Mouse (Mus musculus): ENCODE measurements around the gene Hspb2. TPM values are rescaled to one million over a fixed set of nuclear protein-coding genes. Genes with fewer than 3 reads are reported as not detected.

Gene Hspb2
- polyA plus RNA-seq, 1 experiment from 2014 or later, result 0.48 TPM

DNA sequence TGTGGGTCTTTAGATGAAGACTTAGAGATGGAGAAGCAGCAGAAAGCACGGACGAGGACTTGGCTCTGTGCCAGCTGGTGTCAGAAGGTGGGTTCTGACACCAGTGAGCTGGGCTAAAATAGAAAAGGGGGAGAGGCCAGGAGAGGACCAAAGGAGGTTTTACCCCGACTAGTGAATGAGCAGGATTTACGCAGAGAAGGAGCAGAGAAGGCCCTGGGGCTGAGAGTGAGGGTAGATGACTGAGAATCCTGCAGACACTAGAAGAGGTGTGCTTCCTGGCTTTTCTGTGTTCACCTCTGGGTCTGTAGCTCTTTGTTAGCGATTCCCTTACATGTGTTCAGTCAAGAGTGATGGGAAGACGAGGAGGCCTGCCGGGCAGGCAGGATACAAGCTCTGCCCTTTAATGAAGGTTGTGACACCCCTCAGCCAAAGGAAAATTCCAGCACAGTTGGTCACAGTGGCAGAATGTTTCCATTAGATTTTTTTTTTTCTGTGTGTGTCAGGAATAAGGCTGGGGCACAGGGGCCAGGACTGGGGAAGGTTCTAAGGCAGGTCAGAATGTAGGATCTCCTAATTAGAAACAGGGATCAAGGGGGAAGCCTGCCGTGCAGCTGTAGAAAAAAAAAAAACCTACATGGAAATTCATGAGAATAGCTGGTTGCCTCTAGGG is 26.1 kb downstream of the Hspb2 start:
- peak overlapping the region; percentile 82 for H3K4me2 ChIP-seq
- H3K27ac ChIP-seq (ENCODE audit: low read depth, low read length), result peak overlapping the region; percentile 62
- H3K9ac ChIP-seq (ENCODE audit: low read length), result peak overlapping the region; percentile 34; the same call in 1 of the 2 replicates
- no peaks in the 10 kb centered on the region for H3K9me3 ChIP-seq (ENCODE audit: control insufficient read depth, low read length)
- H3K27me3 ChIP-seq (ENCODE audit: control insufficient read depth, insufficient read depth, low read length), result no peaks in the 10 kb centered on the region
- ATAC-seq (ENCODE audit: low FRiP score) (no peak), DNase-seq (ENCODE audit: low spot score, missing footprints) (no peak)
- H3K36me3 ChIP-seq (ENCODE audit: control insufficient read depth, insufficient read depth, low read length), result no peaks in the 10 kb centered on the region
- peak overlapping the region; percentile 54 for H3K4me3 ChIP-seq (ENCODE audit: low read depth, low read length)
- 48% methylated on average over 8 of the region's 8 CpGs for WGBS
- peaks cover 23% of the 10 kb centered on the region for H3K4me1 ChIP-seq (ENCODE audit: control insufficient read depth, insufficient read depth, low read length)

DNA sequence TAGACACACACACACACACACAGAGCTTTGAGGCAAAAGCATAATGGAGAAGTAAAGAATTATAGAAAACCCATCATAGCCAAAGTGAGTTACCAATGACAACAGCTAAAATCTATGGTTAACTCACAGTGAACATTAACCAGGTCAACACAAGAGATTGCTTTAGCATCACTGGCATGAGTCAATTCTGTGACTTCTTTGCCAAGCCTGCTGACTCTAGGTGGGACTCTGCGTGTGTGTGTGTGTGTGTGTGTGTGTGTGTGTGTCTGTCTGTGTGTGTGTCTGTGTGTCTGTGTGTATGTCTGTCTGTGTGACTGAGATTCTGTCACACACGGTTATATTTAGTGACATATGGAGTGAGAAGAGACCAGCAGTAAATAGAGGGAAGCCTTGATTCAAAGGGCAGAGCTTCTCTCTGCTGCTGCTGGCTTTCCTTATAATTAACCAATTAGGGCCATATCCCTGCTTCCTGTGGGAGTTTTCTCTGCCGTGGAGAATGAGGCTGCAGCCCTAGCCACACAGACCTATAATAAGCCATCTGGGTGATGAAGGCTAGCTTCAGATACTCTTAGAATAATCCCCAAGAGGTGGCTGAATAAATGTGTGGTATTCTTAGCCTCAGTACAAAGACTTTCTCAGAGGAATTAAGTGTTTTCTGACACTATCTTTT is 27.4 kb downstream of the Hspb2 start:
- H3K4me1 ChIP-seq (ENCODE audit: control insufficient read depth, insufficient read depth, low read length), result peaks cover 24% of the 10 kb centered on the region
- ATAC-seq (ENCODE audit: low FRiP score) (no peak), DNase-seq (ENCODE audit: low spot score, missing footprints) (no peak)
- H3K4me3 ChIP-seq (ENCODE audit: low read depth, low read length), result no peak overlapping the region
- no peak overlapping the region for H3K4me2 ChIP-seq
- no peaks in the 10 kb centered on the region for H3K9me3 ChIP-seq (ENCODE audit: control insufficient read depth, low read length)
- 58% methylated on average over 3 of the region's 3 CpGs for WGBS
- no peak overlapping the region for H3K27ac ChIP-seq (ENCODE audit: low read depth, low read length)
- H3K27me3 ChIP-seq (ENCODE audit: control insufficient read depth, insufficient read depth, low read length), result no peaks in the 10 kb centered on the region
- H3K9ac ChIP-seq (ENCODE audit: low read length), result no peak overlapping the region
- H3K36me3 ChIP-seq (ENCODE audit: control insufficient read depth, insufficient read depth, low read length), result no peaks in the 10 kb centered on the region

DNA sequence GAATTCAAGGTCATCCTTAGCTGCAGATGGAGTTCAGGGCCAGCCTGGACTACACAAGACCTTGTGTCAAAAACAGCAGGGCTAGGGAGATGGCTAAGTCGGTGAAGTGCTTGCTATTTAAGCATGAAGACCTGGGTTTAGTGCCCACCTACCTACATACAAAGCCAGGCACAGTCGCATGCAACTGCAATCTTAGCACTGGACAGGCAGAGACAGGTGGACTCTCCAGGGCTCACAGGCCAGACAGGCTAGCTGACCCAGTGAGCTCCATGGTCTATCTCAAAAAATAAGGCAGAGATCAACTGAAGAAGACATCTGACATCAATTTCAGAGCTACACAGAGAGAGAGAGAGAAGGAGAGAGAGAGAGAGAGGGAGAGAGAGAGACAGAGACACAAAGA is 28.0 kb downstream of the Hspb2 start:
- Histone ChIP-seq H3K36me3 (ENCODE audit: control insufficient read depth, insufficient read depth, low read length) (no peaks in the 10 kb centered on the region), H3K9ac (ENCODE audit: low read length) (no peak overlapping the region), H3K4me2 (no peak overlapping the region), H3K27me3 (ENCODE audit: control insufficient read depth, insufficient read depth, low read length) (no peaks in the 10 kb centered on the region), H3K4me1 (ENCODE audit: control insufficient read depth, insufficient read depth, low read length) (peaks cover 24% of the 10 kb centered on the region), H3K9me3 (ENCODE audit: control insufficient read depth, low read length) (no peaks in the 10 kb centered on the region), H3K27ac (ENCODE audit: low read depth, low read length) (no peak overlapping the region), H3K4me3 (ENCODE audit: low read depth, low read length) (no peak overlapping the region)
- no peak for ATAC-seq (ENCODE audit: low FRiP score)
- DNase-seq (ENCODE audit: low spot score, missing footprints), result no peak
- 92% methylated on average over 2 of the region's 2 CpGs for WGBS

DNA sequence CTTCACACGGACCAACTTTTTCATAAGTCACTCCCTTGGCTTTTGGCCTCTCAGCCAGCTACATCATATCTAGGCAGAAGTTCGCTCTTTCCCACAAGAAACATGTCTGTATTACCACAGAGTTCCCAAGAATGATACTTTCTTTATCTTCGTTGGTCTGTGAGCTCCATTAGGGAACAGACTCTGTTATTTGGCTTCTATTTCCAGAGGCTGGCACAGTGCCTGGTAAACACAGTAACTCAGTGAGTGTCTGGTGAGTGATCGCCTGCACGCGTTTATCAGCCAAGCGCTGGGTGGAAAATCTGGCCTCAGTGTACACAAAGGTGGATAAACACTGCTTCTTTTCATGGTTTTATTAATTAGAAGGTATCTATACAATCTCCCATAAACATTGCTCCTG is 28.7 kb downstream of the Hspb2 start:
- WGBS, result 86% methylated on average over 7 of the region's 7 CpGs
- peaks cover 23% of the 10 kb centered on the region for H3K4me1 ChIP-seq (ENCODE audit: control insufficient read depth, insufficient read depth, low read length)
- no peak overlapping the region for H3K4me3 ChIP-seq (ENCODE audit: low read depth, low read length)
- ATAC-seq (ENCODE audit: low FRiP score), result no peak
- no peak overlapping the region for H3K27ac ChIP-seq (ENCODE audit: low read depth, low read length)
- H3K9me3 ChIP-seq (ENCODE audit: control insufficient read depth, low read length), result no peaks in the 10 kb centered on the region
- no peaks in the 10 kb centered on the region for H3K27me3 ChIP-seq (ENCODE audit: control insufficient read depth, insufficient read depth, low read length)
- H3K36me3 ChIP-seq (ENCODE audit: control insufficient read depth, insufficient read depth, low read length), result no peaks in the 10 kb centered on the region
- H3K9ac ChIP-seq (ENCODE audit: low read length), result no peak overlapping the region
- DNase-seq (ENCODE audit: low spot score, missing footprints), result no peak
- H3K4me2 ChIP-seq, result no peak overlapping the region

DNA sequence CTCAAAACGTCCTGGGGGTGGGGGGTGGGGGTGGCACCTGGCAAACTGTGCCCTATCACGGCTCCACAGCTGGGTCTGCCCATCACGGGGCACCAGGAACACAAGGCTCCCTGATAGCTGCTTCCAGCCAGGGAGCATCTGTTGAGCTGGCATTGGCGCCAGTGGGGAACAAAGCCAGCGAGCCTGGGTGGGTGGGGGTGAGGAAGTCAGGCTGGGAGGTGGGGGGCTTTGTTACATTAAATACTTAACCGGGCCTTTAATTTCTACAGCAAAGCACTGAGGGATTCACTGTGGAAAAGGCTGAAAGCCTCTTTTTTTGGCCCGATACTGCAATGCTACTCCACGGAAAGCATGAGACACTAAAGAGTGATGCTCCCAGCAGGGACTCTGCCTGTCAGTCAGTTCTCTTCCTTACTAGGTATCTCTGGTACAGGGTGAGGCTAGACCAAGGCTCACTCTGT is 29.7 kb downstream of the Hspb2 start:
- no peak overlapping the region for H3K9ac ChIP-seq (ENCODE audit: low read length)
- H3K4me3 ChIP-seq (ENCODE audit: low read depth, low read length), result no peak overlapping the region
- no peaks in the 10 kb centered on the region for H3K36me3 ChIP-seq (ENCODE audit: control insufficient read depth, insufficient read depth, low read length)
- 59% methylated on average over 8 of the region's 8 CpGs for WGBS
- H3K27ac ChIP-seq (ENCODE audit: low read depth, low read length), result no peak overlapping the region
- H3K4me2 ChIP-seq, result no peak overlapping the region
- H3K4me1 ChIP-seq (ENCODE audit: control insufficient read depth, insufficient read depth, low read length), result peaks cover 20% of the 10 kb centered on the region
- ATAC-seq (ENCODE audit: low FRiP score) (no peak), DNase-seq (ENCODE audit: low spot score, missing footprints) (no peak)
- no peaks in the 10 kb centered on the region for H3K9me3 ChIP-seq (ENCODE audit: control insufficient read depth, low read length)
- no peaks in the 10 kb centered on the region for H3K27me3 ChIP-seq (ENCODE audit: control insufficient read depth, insufficient read depth, low read length)

DNA sequence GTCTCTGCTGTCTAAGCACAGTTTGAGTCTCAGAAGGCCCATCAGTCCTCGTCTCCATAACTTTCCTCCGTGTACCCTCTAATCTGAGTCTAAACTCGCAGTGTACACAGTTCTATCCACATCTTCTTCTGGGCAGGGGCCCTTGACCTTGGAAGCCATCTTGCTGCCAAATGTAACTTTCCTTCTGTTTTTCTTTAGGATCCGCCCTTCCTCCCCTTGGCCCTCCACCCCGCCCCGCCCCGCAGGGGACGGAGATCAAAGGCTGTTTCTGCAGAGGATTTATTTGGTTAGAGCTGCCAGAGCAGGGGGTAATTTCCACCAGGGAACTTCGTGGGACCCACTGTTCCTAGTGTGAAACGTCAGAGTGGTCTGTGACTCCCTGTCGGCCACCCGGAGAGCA is 31.1 kb downstream of the Hspb2 start:
- Histone ChIP-seq H3K36me3 (ENCODE audit: control insufficient read depth, insufficient read depth, low read length) (no peaks in the 10 kb centered on the region), H3K27me3 (ENCODE audit: control insufficient read depth, insufficient read depth, low read length) (no peaks in the 10 kb centered on the region), H3K4me2 (no peak overlapping the region), H3K9ac (ENCODE audit: low read length) (no peak overlapping the region; the same call in 1 of the 2 replicates), H3K4me3 (ENCODE audit: low read depth, low read length) (no peak overlapping the region), H3K4me1 (ENCODE audit: control insufficient read depth, insufficient read depth, low read length) (peaks cover 10% of the 10 kb centered on the region; the same call in 1 of the 2 replicates), H3K9me3 (ENCODE audit: control insufficient read depth, low read length) (no peaks in the 10 kb centered on the region), H3K27ac (ENCODE audit: low read depth, low read length) (no peak overlapping the region)
- ATAC-seq (ENCODE audit: low FRiP score), result no peak
- no peak for DNase-seq (ENCODE audit: low spot score, missing footprints)
- WGBS, result 37% methylated on average over 12 of the region's 12 CpGs

DNA sequence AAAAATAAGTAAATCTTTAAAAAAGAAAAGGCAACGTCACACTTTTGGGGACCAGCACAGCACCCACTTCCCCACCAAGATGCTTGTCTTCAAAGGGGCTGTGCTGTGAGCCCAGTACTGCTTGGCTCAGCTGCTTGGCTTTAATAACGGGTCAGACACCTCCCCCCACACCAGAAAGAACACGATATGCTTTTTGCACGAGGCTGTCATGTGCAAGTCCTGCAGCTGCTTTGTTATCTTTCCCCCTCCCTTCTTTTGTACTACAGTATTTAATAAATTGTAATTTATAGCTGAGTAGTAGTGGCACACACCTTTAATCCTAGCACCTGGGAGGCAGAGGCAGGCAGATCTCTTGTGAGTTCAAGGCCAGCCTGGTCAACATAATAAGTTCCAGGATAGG is 33.3 kb downstream of the Hspb2 start:
- Histone ChIP-seq H3K36me3 (ENCODE audit: control insufficient read depth, insufficient read depth, low read length) (no peaks in the 10 kb centered on the region), H3K4me3 (ENCODE audit: low read depth, low read length) (no peak overlapping the region), H3K9me3 (ENCODE audit: control insufficient read depth, low read length) (no peaks in the 10 kb centered on the region), H3K4me2 (no peak overlapping the region), H3K9ac (ENCODE audit: low read length) (no peak overlapping the region), H3K27me3 (ENCODE audit: control insufficient read depth, insufficient read depth, low read length) (no peaks in the 10 kb centered on the region), H3K4me1 (ENCODE audit: control insufficient read depth, insufficient read depth, low read length) (0 out of 2 replicates have a peak, but pooled peaks cover 3% of the 10 kb centered on the region), H3K27ac (ENCODE audit: low read depth, low read length) (no peak overlapping the region)
- ATAC-seq (ENCODE audit: low FRiP score), result no peak
- no peak for DNase-seq (ENCODE audit: low spot score, missing footprints)
- 87% methylated on average over 4 of the region's 4 CpGs for WGBS

DNA sequence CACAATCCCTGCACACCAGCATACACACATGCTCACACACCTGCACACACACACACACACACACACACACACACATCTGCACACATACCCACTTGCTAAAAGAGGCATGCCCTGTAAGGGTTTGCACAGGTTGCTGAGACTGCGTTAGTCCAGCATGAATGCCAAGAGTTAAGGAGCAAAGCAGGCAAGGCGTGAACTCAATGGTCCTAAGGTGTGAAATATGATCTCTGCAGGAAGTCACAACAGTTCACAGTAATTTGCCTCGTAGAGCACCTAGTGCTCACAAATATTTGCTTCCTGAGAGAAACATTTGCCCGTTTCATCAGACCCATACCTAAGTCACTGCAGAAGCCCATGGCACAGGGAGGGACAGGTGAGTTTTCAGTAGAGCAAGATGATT is 38.0 kb downstream of the Hspb2 start:
- Histone ChIP-seq H3K27ac (ENCODE audit: low read depth, low read length) (no peak overlapping the region), H3K9me3 (ENCODE audit: control insufficient read depth, low read length) (no peaks in the 10 kb centered on the region), H3K36me3 (ENCODE audit: control insufficient read depth, insufficient read depth, low read length) (no peaks in the 10 kb centered on the region), H3K9ac (ENCODE audit: low read length) (no peak overlapping the region), H3K4me1 (ENCODE audit: control insufficient read depth, insufficient read depth, low read length) (no peaks in the 10 kb centered on the region), H3K27me3 (ENCODE audit: control insufficient read depth, insufficient read depth, low read length) (no peaks in the 10 kb centered on the region), H3K4me2 (no peak overlapping the region), H3K4me3 (ENCODE audit: low read depth, low read length) (no peak overlapping the region)
- no peak for DNase-seq (ENCODE audit: low spot score, missing footprints)
- WGBS, result 71% methylated on average over 4 of the region's 4 CpGs
- ATAC-seq (ENCODE audit: low FRiP score), result no peak

DNA sequence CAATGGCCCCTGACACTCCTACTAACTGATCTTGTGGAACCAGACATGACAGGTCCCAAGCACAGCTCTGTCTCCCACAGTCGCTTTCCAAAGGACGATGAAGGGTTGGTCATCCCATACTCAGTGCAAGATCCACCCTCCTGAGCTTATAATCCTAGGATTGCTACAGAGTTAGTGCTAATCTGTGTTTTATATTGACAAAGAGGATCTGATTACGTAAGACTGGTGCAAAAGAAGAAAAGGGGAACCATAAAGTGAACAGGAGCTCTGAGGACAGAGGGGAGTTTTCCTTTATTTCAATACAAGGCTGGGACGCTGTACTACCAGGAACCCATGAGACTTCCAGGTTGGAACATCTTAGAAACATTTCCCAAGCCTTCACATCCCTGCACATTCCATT is 40.8 kb downstream of the Hspb2 start:
- H3K27ac ChIP-seq (ENCODE audit: low read depth, low read length), result no peak overlapping the region
- no peak for DNase-seq (ENCODE audit: low spot score, missing footprints)
- no peaks in the 10 kb centered on the region for H3K9me3 ChIP-seq (ENCODE audit: control insufficient read depth, low read length)
- H3K36me3 ChIP-seq (ENCODE audit: control insufficient read depth, insufficient read depth, low read length), result no peaks in the 10 kb centered on the region
- WGBS, result 80% methylated on average over 4 of the region's 4 CpGs
- no peak overlapping the region for H3K4me2 ChIP-seq
- H3K4me1 ChIP-seq (ENCODE audit: control insufficient read depth, insufficient read depth, low read length), result no peaks in the 10 kb centered on the region
- no peaks in the 10 kb centered on the region for H3K27me3 ChIP-seq (ENCODE audit: control insufficient read depth, insufficient read depth, low read length)
- ATAC-seq (ENCODE audit: low FRiP score), result no peak
- no peak overlapping the region for H3K4me3 ChIP-seq (ENCODE audit: low read depth, low read length)
- H3K9ac ChIP-seq (ENCODE audit: low read length), result no peak overlapping the region

All from midbrain, embryonic 11.5 days (tissue).